8 mouse cellular contexts compared by ENCODE assay signal in the genomic region with DNA sequence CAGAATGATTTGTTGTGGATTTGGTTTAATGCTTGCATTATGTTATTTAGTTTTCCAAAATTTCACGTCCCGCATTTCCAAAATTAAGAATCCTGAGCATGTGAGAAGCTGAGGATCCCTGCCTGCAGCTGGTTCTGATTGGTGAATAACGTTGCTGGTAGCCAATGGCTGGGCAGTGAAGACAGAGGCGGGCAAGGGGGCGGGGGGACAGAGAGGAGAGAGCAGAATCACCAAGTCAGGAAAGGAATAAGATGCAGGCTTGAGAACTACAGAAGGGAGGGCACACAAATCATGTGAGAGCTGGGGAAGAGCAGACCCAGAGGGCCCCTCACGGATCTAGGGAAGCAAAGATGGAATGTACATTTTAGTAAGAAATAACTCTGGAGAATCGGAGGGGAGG.
A peak's percentile ranks its signal among the peaks of the same experiment; 100 is the strongest.
DNase-seq lines count a peak whose midpoint lies in the region; ATAC-seq and TF ChIP-seq lines count a peak whose summit lies in the region.

No protein-coding gene starts in this region.

- H3K27ac ChIP-seq in lung, embryonic 16.5 days (ENCODE audit: low read length) = no peak overlapping the region
- no peak overlapping the region for H3K27ac ChIP-seq in limb, embryonic 14.5 days (replicated peaks; ENCODE audit: low read depth, low read length)

- H3K36me3 ChIP-seq in lung, embryonic 16.5 days (ENCODE audit: control insufficient read depth, insufficient read depth, low read length) = no peaks in the 10 kb centered on the region
- H3K36me3 ChIP-seq in limb, embryonic 14.5 days (ENCODE audit: control insufficient read depth, insufficient read depth, low read length) = no peaks in the 10 kb centered on the region

- TF ChIP-seq POLR2A in limb, embryonic 14.5 days (IDR thresholded peaks at IDR 0.05; ENCODE audit: borderline replicate concordance, extremely low read depth, insufficient read depth, insufficient read length) = no peak

- H3K27me3 ChIP-seq in lung, embryonic 16.5 days (ENCODE audit: control insufficient read depth, insufficient read depth, low read depth, low read length) = no peaks in the 10 kb centered on the region
- H3K27me3 ChIP-seq in limb, embryonic 14.5 days (ENCODE audit: control insufficient read depth, insufficient read depth, low read length) = no peaks in the 10 kb centered on the region

- DNase-seq in adrenal gland, postnatal 14 days = peak; percentile 45
- DNase-seq in adrenal gland, postnatal 4 days (ENCODE audit: low spot score in 2 of 2) = no peak
- DNase-seq in lung, postnatal 14 days = no peak
- peak; percentile 36 for DNase-seq in limb, embryonic 14.5 days (ENCODE audit: low spot score)
- peak; percentile 24 for DNase-seq in testis, postnatal 14 days (ENCODE audit: low spot score)
- no peak for DNase-seq in layer of hippocampus, adult 9-10 months (ENCODE audit: low spot score)
- DNase-seq in kidney, adult 9 months = no peak

- H3K4me2 ChIP-seq in lung, embryonic 16.5 days (ENCODE audit: low read depth, low read length) = peak overlapping the region; percentile 47
- H3K4me2 ChIP-seq in limb, embryonic 14.5 days (replicated peaks; ENCODE audit: low read depth, low read length, severe bottlenecking) = peak overlapping the region; percentile 33

- H3K4me1 ChIP-seq in lung, embryonic 16.5 days (replicated peaks; ENCODE audit: control insufficient read depth, insufficient read depth, low read length) = no peaks in the 10 kb centered on the region; the same call in 1 of the 2 replicates
- H3K4me1 ChIP-seq in limb, embryonic 14.5 days (ENCODE audit: control insufficient read depth, insufficient read depth, low read length) = peaks cover 3% of the 10 kb centered on the region

- H3K9me3 ChIP-seq in lung, embryonic 16.5 days (ENCODE audit: control insufficient read depth, low read length) = 0 out of 2 replicates have a peak, but pooled peaks cover 3% of the 10 kb centered on the region
- H3K9me3 ChIP-seq in limb, embryonic 14.5 days (ENCODE audit: control insufficient read depth, low read length) = no peaks in the 10 kb centered on the region; the same call in 1 of the 2 replicates

- 12% methylated on average over 7 of the region's 7 CpGs for WGBS in lung, embryonic 16.5 days
- 14% methylated on average over 7 of the region's 7 CpGs for WGBS in limb, embryonic 14.5 days

- peak; percentile 89 for ATAC-seq in lung, embryonic 16.5 days (ENCODE audit: low read depth)
- ATAC-seq in limb, embryonic 14.5 days (ENCODE audit: low FRiP score, low read depth) = peak; percentile 77; the same call in 1 of the 2 replicates

- no peak overlapping the region for H3K9ac ChIP-seq in lung, embryonic 16.5 days (ENCODE audit: low read length)
- H3K9ac ChIP-seq in limb, embryonic 14.5 days (ENCODE audit: low read depth, low read length, severe bottlenecking) = no peak overlapping the region

- no peak overlapping the region for H3K4me3 ChIP-seq in lung, embryonic 16.5 days (ENCODE audit: low read length)
- H3K4me3 ChIP-seq in limb, embryonic 14.5 days (replicated peaks; ENCODE audit: low read length) = no peak overlapping the region

Comparison
In these comparisons a context has a peak if more than half of its experiments do, and no peak if none do; other contexts are left out.
1. DNase-seq: peak in adrenal gland, postnatal 14 days (single experiment), limb, embryonic 14.5 days (single experiment) and testis, postnatal 14 days (single experiment); none in adrenal gland, postnatal 4 days (0 of 2), lung, postnatal 14 days (single experiment), layer of hippocampus, adult 9-10 months (single experiment) and kidney, adult 9 months (single experiment).